Mouse (Mus musculus): ENCODE data around the gene Aoah. TPM values are rescaled to one million over a fixed set of nuclear protein-coding genes. Genes with fewer than 3 reads are reported as not detected.

Gene Aoah
- total and polyA plus RNA-seq, 3 experiments, result 0.17 TPM; not detected in 2

GRCm38 (mm10) chr13:20985961-20986360, 192.0 kb downstream of the Aoah start:
- Histone ChIP-seq H3K4me3 (replicated peaks in 1 of 3; ENCODE audit: low read depth in 2 of 3, low read length in 2 of 3, poor library complexity in 1 of 3) (no peak overlapping the region), H3K27ac (ENCODE audit: insufficient read depth, low read depth) (no peak overlapping the region), H3K9me3 (replicated peaks; ENCODE audit: low read length) (no peaks in the 10 kb centered on the region), H3K4me2 (ENCODE audit: insufficient read depth, low read depth, poor library complexity, severe bottlenecking) (no peak overlapping the region), H3K4me1 (ENCODE audit: control insufficient read depth in 1 of 2, insufficient read depth in 2 of 2) (no peaks in the 10 kb centered on the region), H3K27me3 (replicated peaks) (no peaks in the 10 kb centered on the region), H3K36me3 (replicated peaks in 1 of 2; ENCODE audit: control insufficient read depth in 1 of 2, insufficient read depth in 1 of 2, low read length in 1 of 2) (no peaks in the 10 kb centered on the region), H3K79me2 (replicated peaks; ENCODE audit: control insufficient read depth, extremely low read depth, insufficient read depth, poor library complexity, severe bottlenecking) (no peaks in the 10 kb centered on the region), H3K9ac (ENCODE audit: insufficient read depth, low read depth) (no peak overlapping the region)
- TF ChIP-seq ZNF384 (IDR thresholded peaks at IDR 0.05; ENCODE audit: low read depth, low read length) (no peak), BHLHE40 (IDR thresholded peaks at IDR 0.05; ENCODE audit: low read depth, low read length) (no peak), ELF1 (IDR thresholded peaks at IDR 0.05; ENCODE audit: low read depth, low read length) (no peak), CHD2 (IDR thresholded peaks at IDR 0.05; ENCODE audit: low read length) (no peak), HCFC1 (IDR thresholded peaks at IDR 0.05; ENCODE audit: low read depth, low read length) (no peak)
- in situ Hi-C loops (cut with MboI; ENCODE audit: low pct_ligation_motif_present, low pct_unique_long_range_greater_than_20kb, low sequenced_read_pairs), result no loop called here
- no peak for DNase-seq (ENCODE audit: extremely low read depth)
- dilution Hi-C loops (cut with MboI; ENCODE audit: extremely low pct_ligation_motif_present, extremely low pct_unique_long_range_greater_than_20kb, low sequenced_read_pairs), result no loop called here

DNA sequence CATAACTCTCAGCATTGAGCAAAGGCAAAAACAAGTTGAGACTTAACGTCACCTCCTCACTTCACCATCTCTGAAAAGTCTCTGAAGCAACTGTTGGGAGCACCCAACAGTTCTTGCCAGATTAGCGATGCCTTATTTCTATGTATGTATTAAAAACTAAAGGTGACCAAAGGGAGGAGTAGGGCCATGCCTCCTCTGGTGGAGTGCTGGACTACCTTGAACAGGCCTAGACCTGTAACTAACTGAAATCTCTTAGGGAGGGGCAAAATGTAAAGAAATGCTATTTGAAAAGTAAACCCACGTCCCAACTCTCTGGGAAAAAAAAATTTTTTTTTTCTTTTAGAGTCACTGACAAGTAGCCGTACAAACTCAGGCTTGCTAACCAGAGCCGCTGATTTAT, 211.3 kb downstream of the Aoah start:
- H3K27ac ChIP-seq (ENCODE audit: insufficient read depth, low read depth), result no peak overlapping the region
- no peaks in the 10 kb centered on the region for H3K4me1 ChIP-seq (ENCODE audit: control insufficient read depth in 1 of 2, insufficient read depth in 2 of 2)
- no peaks in the 10 kb centered on the region for H3K36me3 ChIP-seq (replicated peaks in 1 of 2; ENCODE audit: control insufficient read depth in 1 of 2, insufficient read depth in 1 of 2, low read length in 1 of 2)
- dilution Hi-C loops (cut with MboI; ENCODE audit: extremely low pct_ligation_motif_present, extremely low pct_unique_long_range_greater_than_20kb, low sequenced_read_pairs) (no loop called here), in situ Hi-C loops (cut with MboI; ENCODE audit: low pct_ligation_motif_present, low pct_unique_long_range_greater_than_20kb, low sequenced_read_pairs) (no loop called here)
- no peak overlapping the region for H3K4me2 ChIP-seq (ENCODE audit: insufficient read depth, low read depth, poor library complexity, severe bottlenecking)
- DNase-seq (ENCODE audit: extremely low read depth), result no peak
- H3K4me3 ChIP-seq (replicated peaks in 1 of 3; ENCODE audit: low read depth in 2 of 3, low read length in 2 of 3, poor library complexity in 1 of 3), result no peak overlapping the region
- no peaks in the 10 kb centered on the region for H3K79me2 ChIP-seq (replicated peaks; ENCODE audit: control insufficient read depth, extremely low read depth, insufficient read depth, poor library complexity, severe bottlenecking)
- no peak overlapping the region for H3K9ac ChIP-seq (ENCODE audit: insufficient read depth, low read depth)
- TF ChIP-seq MXI1 (IDR thresholded peaks at IDR 0.05; ENCODE audit: low read depth, low read length), result no peak
- TF ChIP-seq CTCF (conservative IDR thresholded peaks at IDR 0.05 in 1 of 2, IDR thresholded peaks at IDR 0.05 in 1 of 2; ENCODE audit: low read depth in 2 of 2, low read length in 2 of 2), result no peak
- TF ChIP-seq SIN3A (IDR thresholded peaks at IDR 0.05; ENCODE audit: low read length), result no peak
- TF ChIP-seq NELFE (IDR thresholded peaks at IDR 0.05; ENCODE audit: low read depth, low read length), result no peak
- no peak for TF ChIP-seq ZNF384 (IDR thresholded peaks at IDR 0.05; ENCODE audit: low read depth, low read length)
- no peak for TF ChIP-seq NRF1 (IDR thresholded peaks at IDR 0.05; ENCODE audit: low read depth, low read length)
- no peak for TF ChIP-seq ZKSCAN1 (IDR thresholded peaks at IDR 0.05; ENCODE audit: borderline replicate concordance, low read depth, low read length)
- TF ChIP-seq JUN (IDR thresholded peaks at IDR 0.05; ENCODE audit: insufficient read depth, low read depth, low read length), result no peak
- no peak for TF ChIP-seq CHD1 (IDR thresholded peaks at IDR 0.05; ENCODE audit: low read depth, low read length)
- no peak for TF ChIP-seq RAD21 (IDR thresholded peaks at IDR 0.05; ENCODE audit: low read depth, low read length)
- TF ChIP-seq TCF12 (IDR thresholded peaks at IDR 0.05; ENCODE audit: low read depth, low read length), result no peak
- TF ChIP-seq IRF4 (IDR thresholded peaks at IDR 0.05; ENCODE audit: low read depth, low read length), result no peak
- no peak for TF ChIP-seq CHD2 (IDR thresholded peaks at IDR 0.05; ENCODE audit: low read length)
- no peak for TF ChIP-seq MEF2A (IDR thresholded peaks at IDR 0.05; ENCODE audit: borderline replicate concordance, low read depth, low read length)
- no peak for TF ChIP-seq JUND (conservative IDR thresholded peaks at IDR 0.05; ENCODE audit: low read depth, low read length)
- TF ChIP-seq EP300 (IDR thresholded peaks at IDR 0.05; ENCODE audit: low read length), result no peak
- TF ChIP-seq USF1 (IDR thresholded peaks at IDR 0.05; ENCODE audit: low read depth, low read length), result no peak
- TF ChIP-seq ZC3H11A (IDR thresholded peaks at IDR 0.05; ENCODE audit: low read depth, low read length), result no peak
- no peak for TF ChIP-seq TBP (conservative IDR thresholded peaks at IDR 0.05; ENCODE audit: low read depth, low read length)
- no peaks in the 10 kb centered on the region for H3K27me3 ChIP-seq (replicated peaks)
- no peaks in the 10 kb centered on the region for H3K9me3 ChIP-seq (replicated peaks; ENCODE audit: low read length)

Measured in CH12.LX (cell line).